Mouse (Mus musculus): ENCODE results near the gene Ptges.

Gene Ptges

DNA sequence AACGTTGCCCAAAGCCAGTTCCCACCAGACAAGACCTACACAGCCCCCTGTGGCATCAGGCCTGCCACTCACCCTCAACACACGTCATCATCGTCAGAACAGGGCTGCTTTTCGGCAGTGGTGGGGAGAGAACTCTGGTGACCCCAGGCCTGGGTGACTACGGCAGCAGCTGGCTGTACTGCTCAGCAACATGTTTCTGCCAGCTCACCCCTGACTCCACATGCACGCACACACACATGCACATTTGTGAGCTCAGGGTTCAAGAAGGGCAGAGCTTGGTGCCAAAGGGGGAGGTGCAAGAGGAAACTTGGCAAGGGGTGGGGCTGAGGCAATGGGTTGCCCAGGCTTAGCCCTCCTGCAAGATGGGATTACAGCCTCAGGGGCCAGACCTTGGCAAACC, 32.4 kb downstream of the Ptges start:
- no peak for DNase-seq

DNA sequence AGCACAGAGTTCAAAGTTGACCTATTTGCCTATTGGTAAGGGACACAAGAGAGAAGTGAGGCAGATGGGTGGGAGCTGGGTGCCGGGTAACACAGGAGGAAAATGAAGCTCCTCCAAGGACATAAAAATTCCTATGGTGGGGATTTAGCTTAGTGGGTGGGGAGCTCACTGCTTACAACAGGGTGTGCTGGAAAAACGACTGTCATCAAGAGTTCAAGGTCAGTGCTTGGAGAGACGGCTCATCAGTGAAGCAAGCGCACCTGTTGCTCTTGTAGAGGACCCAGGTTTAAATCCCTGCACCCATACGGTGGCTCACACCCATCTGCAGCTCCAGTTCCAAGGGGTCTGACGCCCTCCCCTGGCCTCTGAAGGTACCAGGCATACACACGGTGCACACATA, 35.7 kb downstream of the Ptges start:
- no peak for DNase-seq

DNA sequence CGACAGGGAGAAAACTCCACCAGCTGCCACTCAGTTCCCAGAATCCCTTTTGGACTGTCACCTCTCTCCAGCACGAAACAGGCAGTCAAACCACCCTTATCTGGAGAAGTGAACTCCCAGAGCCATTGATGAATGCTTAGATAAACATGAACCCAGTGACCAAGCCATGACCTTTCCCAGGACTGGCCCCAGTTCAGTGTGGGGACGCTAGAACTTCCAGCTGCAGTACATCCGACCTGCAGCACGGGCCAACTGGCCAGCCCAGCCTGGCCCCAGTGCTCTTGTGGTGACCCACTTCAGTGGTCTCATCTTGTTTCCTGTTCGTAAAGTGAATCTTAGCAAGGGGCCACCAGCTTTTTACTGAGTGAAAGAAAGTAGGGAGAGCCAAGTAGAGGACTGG, 36.3 kb downstream of the Ptges start:
- no peak for DNase-seq

DNA sequence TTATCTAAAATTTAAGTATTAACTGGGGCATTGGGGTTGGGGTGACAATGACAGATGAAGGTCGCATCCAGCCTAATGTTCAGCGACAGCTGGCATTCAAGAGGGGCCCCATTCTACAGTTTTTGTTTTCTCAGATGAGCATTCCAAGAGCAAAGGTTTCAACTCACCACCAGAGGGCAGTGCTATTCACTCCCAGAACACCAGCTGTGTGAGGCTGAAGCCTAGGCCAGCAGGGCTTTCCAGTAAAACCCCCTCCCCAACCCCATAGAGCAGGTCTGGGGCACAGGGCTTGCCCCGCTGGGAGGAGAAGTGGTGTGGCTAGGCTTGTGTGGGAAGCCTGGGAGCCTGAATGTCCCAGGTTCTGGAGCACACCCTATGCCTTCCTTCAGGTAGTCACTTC, 38.7 kb downstream of the Ptges start:
- DNase-seq = peak; percentile 17

DNA sequence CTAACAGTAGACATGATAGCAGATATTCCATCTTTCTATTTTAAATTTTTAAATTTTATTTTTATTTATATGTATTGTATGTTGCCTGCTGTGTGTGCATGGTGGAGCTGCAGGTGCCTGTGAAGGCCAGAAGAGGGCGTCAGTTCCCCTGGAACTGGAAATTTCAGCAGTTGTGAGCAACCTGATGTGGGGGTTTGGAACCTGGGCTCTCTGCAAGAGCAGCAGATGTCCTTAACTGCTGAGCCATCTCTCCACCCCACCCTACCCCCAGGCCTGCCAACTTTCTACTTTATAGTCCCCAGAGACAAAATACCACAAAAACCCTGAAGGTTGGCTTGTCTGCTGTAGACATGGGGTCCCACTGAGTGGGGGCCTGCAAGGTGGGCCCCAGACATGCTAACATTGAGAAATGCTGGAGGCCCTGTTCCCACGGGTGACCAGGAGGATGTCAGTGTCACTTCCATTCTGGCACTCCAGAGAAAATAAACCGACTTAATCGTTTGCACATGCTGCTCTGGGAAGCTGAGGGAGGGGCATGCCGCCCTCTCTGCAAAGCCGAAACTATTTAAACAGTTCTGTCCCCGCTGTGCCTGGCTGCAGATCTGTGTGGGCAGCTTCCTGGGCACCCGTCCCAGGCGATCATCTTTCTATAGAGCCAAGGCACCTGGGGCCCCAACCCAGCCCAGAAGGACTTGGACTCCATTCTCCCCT, 44.1 kb downstream of the Ptges start:
- peak; percentile 26 for DNase-seq

DNA sequence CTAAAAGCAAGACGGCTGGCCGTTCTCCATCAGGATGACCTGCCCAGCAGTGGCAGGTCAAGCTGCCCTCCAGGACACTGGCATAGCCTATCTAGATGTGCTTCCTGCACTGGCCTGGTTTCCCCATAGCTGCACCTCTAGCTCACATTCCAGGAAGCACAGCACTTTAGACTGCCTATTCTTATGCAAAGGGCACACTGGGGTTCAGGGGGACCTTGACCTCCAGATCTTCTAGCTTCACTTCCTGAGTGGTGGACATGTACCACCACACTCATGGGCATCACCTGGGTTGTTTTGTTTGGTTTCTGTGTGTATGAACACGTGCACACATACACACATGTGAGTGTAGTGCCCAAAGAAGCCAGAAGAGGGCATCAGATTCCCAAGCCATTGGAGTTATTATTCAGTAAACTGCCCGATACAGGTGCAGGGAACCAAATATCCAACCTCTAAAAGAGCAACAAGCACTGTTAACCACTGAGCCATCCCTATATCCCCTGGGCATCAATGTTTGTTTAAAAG, 44.8 kb downstream of the Ptges start:
- DNase-seq = no peak

DNA sequence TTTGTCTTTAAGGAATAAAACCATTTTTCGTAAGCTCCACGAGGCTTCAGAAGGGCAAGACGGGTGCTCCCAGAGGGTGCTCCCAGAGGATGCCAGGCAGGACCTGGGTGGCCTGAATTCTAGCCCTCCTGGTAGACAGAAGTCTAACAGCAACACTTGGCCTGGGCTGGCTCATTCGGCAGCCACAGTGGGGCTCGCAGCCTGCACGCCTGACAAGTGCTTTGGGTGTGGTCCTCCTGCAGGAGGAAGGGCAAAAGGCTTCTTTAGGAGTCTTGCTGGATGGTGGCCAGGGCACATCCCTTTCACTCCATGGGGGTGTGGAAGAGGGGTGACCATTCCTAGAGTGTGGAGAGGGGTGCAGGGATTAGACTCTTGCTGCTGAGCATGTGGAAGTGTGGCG, 48.4 kb downstream of the Ptges start:
- no peak for DNase-seq

DNA sequence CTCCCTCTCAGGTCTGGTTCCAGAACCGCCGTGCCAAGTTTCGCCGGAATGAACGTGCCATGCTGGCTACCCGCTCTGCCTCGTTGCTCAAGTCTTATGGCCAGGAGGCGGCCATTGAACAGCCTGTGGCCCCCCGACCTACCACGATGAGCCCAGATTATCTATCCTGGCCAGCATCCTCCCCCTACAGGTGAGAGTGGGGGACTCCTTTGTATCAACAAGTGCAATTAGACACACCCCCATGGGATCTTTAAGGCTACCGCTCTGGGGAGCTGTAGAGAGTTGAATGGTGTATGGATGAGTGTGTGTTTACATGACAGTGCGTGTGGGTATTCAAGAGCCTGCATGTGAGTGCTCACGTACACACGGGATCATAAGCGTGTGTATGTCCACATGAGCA, 50.2 kb downstream of the Ptges start:
- DNase-seq = no peak

DNA sequence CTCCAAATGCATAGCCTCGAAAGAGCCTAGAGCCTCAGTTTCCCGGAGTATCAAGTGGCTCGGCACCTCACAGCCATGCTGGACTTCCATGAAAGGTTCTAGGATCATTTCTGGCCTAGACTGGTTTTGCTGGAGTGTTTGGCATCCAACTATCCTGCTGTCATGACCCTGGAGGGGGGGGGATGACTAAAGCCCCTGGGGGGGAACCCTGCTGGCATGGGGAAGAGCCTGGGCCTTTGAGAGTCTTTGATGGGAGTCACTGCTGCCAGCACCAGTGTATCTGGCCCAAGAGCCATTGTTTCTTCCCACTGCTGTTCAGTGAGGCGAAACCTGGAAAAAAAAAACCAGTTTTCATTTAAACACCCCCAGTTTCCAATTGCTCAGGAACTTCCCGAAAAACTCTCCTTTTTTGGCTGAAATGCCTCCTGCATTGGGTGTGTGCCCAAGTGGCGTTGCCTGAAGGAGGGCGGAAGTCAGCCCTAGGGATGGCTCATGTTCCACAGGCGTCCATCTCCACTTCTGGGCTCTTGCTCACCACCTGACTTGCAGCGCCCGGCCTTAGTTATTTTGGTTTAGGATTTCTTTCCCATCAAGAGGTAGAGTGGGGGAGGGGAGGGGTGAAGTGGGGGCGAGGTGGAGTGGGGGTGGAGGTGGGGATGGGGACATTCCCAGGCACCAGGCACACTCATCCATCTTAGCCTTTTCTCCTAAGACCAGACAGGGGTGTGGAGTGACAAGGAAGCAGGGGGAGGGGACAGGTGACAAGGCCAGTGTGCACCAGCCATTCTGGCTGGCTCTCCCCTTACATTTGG, 53.8 kb downstream of the Ptges start:
- DNase-seq = no peak

DNA sequence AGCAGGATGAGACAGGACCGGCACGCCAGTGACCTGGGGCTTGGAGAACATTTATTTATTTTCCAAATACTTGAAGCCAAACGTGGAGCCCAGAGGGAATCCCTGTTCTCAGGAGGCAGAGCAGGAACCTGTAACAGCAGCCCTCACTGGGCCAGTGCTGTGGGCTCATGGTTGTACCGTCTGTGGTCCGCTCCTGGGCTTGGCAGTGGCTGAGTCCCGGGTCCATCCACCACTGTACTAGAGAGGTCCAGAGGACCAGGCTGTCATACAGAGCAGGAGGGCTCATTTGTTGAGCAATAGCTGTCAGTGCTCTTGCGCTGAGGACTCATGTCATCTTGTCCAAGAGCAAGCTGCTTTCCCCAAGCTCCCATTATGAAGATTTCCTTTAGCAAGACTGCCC, 54.6 kb downstream of the Ptges start:
- DNase-seq = no peak

DNA sequence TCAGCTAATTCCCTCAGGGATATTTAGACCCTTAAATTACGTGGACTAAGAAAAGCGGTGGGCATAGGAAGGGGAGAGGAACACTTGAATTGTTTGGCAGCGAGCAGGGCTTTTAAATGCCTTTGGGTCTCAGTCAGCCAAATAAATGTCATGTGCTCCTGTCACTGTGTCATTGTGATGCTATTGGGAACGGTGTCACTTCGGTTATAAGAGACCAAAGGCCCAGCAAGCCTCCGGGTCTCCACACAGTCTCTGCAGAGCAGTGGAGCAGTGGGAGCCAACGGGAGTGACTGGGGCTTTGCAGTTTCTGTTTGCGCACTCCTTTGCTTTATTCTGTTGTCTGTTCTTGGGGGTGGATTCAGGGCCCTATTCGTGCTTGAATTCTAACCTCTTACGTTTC, 55.2 kb downstream of the Ptges start:
- DNase-seq = no peak

DNA sequence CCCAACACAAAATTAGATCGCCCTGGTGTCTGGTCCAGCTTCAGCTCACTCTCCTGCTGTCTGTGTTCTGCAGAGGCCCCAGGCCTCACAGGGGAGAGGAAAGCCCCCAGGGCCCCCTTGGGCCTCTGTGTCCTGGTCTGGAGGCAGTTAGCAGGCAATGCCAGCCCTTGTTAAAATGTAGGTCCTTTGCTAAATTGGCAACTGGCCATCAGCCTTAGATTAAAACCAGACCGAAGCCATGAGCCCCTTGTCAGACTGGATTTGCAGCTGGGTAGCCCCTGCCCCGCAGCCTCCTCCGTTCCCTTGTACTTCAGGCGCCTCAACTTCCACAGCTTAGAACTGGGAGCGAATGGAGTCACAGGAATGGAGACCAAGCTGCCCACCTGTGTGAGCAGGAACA, 57.0 kb downstream of the Ptges start:
- DNase-seq = no peak

DNA sequence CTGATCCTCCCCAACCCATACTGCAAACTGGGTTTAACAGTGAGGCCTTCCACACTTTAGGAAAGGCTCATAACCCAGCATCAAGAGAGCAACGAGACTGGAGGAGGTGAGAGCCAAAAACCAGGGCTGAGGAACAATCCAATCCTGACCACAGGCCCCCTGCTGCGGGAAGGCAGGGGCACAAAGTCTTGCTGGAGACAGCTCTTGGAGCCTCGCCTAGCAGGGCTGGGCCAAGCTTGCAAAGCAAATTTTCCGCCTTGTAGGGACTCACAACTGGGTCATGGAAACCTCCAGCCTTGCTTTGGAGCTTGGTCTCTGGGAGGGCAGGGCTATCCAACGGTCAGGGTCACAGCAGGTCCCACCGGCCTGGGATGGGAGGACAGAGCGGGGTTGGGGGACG, 58.8 kb downstream of the Ptges start:
- peak; percentile 16 for DNase-seq

DNA sequence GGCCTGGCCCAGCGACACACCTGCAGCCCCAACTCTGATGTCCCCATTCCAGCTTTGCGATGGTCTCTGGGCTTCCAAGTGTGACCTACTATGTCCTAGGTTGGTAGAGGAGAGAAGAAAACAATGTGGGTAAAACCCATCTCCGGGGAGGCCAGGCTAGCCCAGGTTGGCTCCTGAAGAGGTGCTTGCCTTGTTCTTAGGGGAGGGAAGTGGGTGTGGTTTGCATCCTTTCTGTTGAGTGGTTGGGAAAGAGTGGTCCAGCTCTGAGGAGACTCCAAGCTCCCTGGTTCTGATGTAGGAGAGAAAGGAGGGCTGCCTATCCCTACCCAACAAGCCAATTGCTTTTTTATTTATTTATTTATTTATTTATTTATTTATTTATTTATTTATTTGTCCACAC, 64.2 kb downstream of the Ptges start:
- no peak for DNase-seq

DNA sequence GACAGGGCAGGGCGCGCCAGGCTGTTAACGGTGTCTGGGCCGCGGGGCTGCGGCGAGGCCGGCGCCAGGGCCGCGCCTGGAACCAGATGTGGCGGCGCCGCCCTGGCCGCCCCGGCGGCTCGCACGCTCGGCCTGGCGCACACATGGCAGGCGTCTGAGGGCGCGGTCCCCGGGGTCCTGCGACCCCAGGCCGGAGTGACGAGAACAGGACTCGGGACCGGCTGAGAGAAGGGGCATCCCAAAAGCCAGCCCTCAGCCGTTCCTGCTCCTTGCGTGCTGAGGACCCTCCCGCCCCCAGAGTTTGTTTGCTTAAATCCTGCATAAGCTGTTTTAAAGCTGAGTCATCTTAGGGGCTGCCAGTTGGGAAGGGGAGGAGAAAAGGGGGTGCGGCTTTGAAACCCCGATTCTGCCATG, 64.7 kb downstream of the Ptges start:
- no peak for DNase-seq

DNA sequence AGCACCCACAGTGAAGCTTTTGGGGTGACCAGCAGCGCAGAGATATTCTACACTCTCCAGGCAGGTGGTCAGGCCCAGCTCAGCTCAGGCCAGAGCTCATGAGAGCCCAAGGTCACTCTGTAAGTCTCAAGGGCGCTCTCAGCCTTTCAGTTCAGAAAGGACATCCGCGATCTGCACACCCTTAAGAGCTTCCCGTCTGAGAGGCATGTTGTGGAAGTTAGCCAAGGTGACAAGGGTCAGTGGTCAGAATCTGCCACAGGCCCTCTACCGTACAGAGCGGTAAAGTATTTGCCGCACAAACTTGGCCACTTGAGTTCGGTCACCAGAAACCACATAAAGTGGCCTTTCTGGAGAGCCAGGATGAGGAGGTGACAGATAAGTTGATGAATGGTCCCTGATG, 66.1 kb downstream of the Ptges start:
- DNase-seq = no peak

DNA sequence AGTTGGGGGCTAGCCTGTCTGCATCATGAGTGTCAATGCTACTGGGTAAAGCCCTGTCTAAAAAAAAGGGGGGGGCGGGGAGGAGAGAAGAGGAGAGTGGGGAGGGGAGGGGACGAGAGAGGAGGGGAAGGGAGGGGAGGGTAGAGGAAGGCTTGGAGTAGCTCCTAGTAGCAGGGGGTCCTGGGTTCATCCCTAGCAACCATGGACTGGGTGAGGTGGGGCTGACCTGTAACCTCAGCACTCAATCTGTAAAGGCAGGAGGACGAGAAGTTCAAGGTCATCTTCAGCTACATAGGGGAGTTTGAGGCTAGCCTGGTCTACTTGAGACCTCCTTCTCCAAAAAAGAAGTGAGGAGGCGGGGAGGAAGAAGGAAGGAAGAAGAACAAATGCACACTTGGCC, 67.6 kb downstream of the Ptges start:
- no peak for DNase-seq

DNA sequence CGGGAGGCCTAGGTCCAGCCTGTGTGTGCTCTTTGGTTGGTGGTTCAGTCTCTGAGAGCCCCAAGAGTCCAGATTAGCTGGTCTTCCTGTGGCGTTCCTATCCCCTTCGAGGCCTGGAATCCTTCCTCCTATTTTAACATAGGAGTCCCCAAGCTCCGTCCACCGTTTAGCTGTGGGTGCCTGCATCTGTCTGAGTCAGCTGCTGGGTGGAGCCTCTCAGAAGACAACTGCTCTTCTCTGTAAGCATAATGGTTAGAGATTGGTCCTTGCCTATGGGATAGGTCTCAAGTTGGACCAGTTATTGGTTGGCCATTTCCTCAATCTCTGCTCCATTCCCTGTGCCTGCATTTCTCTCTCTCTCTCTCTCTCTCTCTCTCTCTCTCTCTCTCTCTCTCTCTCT, 69.9 kb downstream of the Ptges start:
- no peak for DNase-seq

DNA sequence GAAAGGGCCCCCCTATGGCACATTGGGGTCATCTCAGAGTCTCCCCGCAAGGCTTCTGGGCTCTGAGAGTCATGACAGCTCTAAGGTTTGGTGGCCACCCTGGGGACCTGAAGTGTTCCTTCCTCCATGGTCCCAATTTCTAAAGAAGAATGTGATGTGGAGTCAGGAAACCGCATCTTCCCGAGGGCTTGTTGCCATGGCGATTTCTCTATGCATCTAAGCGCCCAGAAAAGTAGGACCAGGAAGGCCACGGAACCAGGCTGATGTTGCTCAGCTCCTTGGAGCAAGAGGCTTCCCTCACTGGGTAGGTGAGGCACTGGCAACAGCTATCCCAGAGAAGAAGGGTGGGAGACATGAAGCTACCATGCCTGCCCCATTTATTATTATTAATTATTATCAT, 72.6 kb downstream of the Ptges start:
- DNase-seq = no peak

DNA sequence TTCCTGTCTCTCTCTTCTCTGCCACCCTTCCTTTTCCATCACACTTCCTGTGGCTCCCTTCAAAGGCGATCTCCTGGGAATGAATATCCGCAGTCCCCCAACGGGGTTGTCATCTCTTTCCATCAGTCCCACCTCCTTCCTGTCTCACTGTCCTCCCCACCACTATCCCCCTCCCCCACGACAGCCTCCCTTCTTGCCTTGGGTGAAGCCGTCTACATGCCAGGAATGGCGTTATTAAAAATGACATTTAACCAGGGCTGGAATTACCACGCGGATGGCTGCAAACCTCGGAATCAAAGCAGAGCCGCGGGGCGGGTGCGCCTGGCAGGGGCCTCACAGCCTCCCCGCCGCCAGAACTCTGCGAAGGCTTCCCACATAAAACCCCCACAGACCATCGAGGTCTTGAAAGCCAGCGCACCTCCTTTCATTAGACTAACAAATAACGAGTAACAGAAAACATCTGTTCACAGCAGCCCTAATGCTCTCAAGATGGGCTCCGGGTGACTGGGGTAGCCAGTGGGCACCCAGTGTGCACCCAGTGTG, 76.8 kb downstream of the Ptges start:
- no peak for DNase-seq

DNA sequence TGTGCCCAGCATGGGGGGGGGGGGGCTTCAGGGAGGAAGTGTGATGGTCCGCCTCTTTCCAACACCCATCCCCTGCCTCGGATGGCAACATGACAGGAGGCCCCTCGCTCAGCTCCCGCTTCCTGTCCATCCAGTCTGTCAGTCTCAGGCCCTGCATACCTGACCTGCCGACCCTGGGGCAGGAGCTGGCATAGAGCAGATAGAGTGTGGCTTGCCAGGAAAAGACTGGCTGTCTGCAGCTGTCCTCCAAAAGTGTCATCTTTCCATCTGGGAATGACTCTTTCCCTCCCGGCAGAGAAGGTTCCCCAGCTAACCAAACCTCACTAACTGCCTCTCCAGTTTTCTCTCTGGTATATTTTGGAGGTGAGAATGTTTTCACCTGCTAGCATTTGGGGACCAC, 79.1 kb downstream of the Ptges start:
- no peak for DNase-seq

DNA sequence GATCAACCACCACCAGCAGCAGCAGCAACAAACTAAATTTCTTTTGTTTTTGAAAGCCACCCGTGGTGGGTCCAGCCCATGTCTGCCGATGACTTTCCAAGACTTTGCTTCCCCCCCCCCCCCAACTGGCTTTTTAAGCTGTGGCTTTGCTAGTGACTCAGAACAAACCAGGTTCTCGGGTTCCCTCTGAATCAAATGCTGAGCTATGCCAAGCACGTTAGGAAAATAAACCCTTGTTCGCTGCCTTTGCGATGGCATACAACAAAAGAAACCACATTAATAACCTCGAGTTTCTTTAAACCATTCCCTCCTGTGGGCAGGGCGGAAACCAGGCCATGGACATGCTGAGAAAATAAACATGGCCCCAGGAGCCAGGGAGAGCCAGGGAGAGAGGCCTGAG, 81.5 kb downstream of the Ptges start:
- DNase-seq = no peak

DNA sequence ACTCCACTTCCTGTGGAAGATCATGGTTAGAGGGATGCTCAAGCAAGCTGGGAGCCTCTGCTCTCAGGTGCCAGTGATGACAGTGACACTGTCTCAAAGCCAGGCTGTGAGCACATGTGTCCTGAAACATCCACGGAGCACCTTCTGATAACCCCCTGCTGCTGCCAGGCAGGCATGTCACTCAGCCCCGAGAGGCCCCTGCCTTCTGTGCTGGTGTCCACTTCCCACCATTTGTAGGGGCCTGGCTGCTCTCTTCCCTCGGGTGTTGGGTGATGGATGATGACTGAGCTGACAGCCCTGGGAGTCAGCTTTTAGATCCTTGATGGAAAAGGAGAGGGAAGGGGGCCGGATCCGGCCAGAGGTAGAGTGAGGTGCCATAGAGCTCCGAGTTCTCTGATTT, 82.9 kb downstream of the Ptges start:
- DNase-seq = no peak

DNA sequence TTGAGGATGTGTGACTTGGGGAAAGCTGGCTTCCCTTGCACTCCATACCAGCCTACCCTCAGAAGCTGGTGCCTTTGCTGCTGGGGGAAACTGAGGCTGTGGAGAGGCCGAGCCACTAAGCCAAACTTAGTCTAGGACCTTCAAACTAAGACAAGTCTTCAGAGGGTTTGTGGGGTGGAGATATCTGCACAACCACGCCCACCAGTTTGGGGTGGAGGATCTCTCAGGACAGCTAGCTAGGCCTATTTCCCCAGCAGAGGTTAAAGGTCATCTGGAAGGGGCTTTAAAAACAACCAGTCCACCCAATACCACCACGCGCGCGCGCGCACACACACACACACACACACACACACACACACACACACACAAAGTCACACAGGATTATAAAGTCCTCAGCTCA, 83.4 kb downstream of the Ptges start:
- DNase-seq = no peak

All from cerebellum, adult 11 months (tissue).